Mouse (Mus musculus) gastrocnemius, adult 2 months (tissue): ENCODE data around the gene 1700067K01Rik. TPM values are rescaled to one million over a fixed set of nuclear protein-coding genes. Genes with fewer than 3 reads are reported as not detected.

Experiments
- DNase-seq: peaks from one replicate; pipeline ENCODE4 v3.0.0; 2022
- H3K27ac ChIP-seq: fragments of 200-600 bp; 2 replicates; pipeline ENCODE4 v1.8.1; 2022; ENCODE audit warnings: mild to moderate bottlenecking
- H3K4me3 ChIP-seq: fragments of 200-600 bp; 2 replicates; pipeline ENCODE4 v1.8.1; 2022; ENCODE audit warnings: mild to moderate bottlenecking, moderate library complexity
- CTCF ChIP-seq: fragments of 200-600 bp; IDR thresholded peaks from 2 replicates; pipeline ENCODE4 v1.8.1; 2022; ENCODE audit warnings: antibody characterized with exemption, mild to moderate bottlenecking, moderate library complexity
- intact Hi-C: fragments of 180-260 bp; cut with DNase I; formaldehyde crosslinking; loops from one replicate; pipeline ENCODE4 v1.15.1; 2025
- total RNA-seq, 2 experiments: library from RNA; stranded (reverse); gene quantifications; 2 replicates each; pipeline ENCODE4 v1.2.3; 2021

The 1700067K01Rik gene
- total RNA-seq, 2 experiments from 2014 or later = 0.48 TPM; not detected in 1

DNA sequence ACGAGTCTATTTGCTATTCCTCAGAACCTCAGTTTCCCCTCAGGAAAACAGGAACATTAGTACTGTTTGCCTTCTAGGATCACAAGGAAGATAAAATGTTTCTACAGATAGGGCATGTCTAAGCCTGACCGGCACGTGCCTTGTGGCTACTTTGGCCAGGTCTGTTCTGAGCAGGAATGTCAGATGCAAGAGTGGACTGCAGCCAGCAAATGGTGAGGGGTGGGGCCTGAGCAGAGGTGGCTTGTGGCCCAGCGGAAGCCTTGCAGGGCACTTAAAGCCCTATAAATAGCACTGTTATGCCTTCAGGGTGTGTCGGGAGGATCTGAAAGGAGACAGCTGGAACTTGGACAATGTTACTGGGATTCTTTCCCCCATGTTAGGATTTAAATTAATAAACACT lies 21.8 kb downstream of the 1700067K01Rik start:
- peak overlapping the region; percentile 2; the same call in 1 of the 2 replicates for H3K4me3 ChIP-seq
- intact Hi-C loops = no loop called here
- no peak for TF ChIP-seq CTCF
- peak; percentile 89 for DNase-seq
- peak overlapping the region; percentile 76 for H3K27ac ChIP-seq

DNA sequence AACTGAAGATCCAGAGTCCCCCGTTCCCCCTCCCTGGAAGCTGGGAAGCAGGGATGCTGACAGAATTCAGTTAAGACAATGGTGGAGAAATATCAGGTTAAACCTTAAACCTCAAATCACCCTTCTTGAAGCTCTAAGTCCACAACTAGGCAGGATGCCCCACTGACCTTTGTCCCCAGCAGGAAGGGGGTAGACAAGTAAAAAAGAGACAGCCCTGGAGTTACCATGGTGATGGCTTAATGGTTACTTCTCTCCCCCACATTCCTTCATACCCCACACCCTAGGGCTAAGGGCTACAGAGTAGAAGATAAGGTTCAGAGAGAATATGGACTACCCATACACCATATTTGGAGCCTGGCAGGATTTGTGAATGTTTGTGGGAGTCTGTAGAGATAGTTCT lies 22.3 kb downstream of the 1700067K01Rik start:
- peak overlapping the region; percentile 76 for H3K27ac ChIP-seq
- intact Hi-C loops = no loop called here
- DNase-seq = no peak
- no peak overlapping the region; the same call in 1 of the 2 replicates for H3K4me3 ChIP-seq
- no peak for TF ChIP-seq CTCF

GRCm38 (mm10) chr8:84024171-84024570 lies 22.9 kb downstream of the 1700067K01Rik start:
- TF ChIP-seq CTCF = peak; percentile 68
- peak; percentile 74 for DNase-seq
- no peak overlapping the region for H3K4me3 ChIP-seq
- intact Hi-C loops = no loop called here
- peak overlapping the region; percentile 76; the same call in 1 of the 2 replicates for H3K27ac ChIP-seq

- intact Hi-C loops = no loop called here
- H3K4me3 ChIP-seq = peak overlapping the region; percentile 70
- TF ChIP-seq CTCF = no peak
- DNase-seq = peak; percentile 72
- no peak overlapping the region; the same call in 1 of the 2 replicates for H3K27ac ChIP-seq
Measured at GRCm38 (mm10) chr8:84025863-84026262, 24.6 kb downstream of the 1700067K01Rik start.

- no peak for TF ChIP-seq CTCF
- no peak overlapping the region for H3K4me3 ChIP-seq
- no peak overlapping the region for H3K27ac ChIP-seq
- intact Hi-C loops = no loop called here
- no peak for DNase-seq
Measured at GRCm38 (mm10) chr8:84027449-84027848, 26.1 kb downstream of the 1700067K01Rik start.

GRCm38 (mm10) chr8:84029272-84029671 lies 28.0 kb downstream of the 1700067K01Rik start:
- TF ChIP-seq CTCF = no peak
- Histone ChIP-seq H3K4me3 (no peak overlapping the region), H3K27ac (no peak overlapping the region)
- intact Hi-C loops = no loop called here
- DNase-seq = no peak

GRCm38 (mm10) chr8:84032777-84033176 lies 31.5 kb downstream of the 1700067K01Rik start:
- DNase-seq = no peak
- intact Hi-C loops = no loop called here
- Histone ChIP-seq H3K27ac (no peak overlapping the region), H3K4me3 (no peak overlapping the region)
- TF ChIP-seq CTCF = no peak

DNA sequence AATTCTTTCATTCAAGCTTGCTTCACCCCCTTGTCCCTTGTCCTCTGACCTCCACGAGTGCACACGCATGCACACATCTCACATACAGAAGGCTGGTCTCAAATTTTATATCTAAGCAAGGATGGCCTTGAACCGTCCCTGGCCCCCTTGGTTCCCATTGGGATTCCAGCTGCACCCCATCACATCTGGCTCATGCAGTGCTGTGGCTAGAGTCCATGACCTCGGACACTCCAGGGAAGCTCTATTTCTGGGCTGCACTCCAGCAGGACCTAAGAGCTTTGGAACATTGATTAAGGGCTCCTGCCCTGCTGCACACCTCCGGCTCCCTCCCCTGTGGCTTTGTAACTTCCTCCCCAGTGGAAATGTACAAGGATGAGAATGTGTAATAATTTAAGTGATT lies 36.7 kb downstream of the 1700067K01Rik start:
- TF ChIP-seq CTCF = no peak
- H3K27ac ChIP-seq = no peak overlapping the region
- no peak overlapping the region for H3K4me3 ChIP-seq
- intact Hi-C loops = loop anchor here (2.0 to 5.0 kb wide), 3 partner anchors 149 to 249 kb away; partner anchors contain the start of gene Nanos3
- peak; percentile 51 for DNase-seq

- peak; percentile 92 for TF ChIP-seq CTCF
- Histone ChIP-seq H3K27ac (no peak overlapping the region), H3K4me3 (no peak overlapping the region)
- intact Hi-C loops = loop anchor here (2.0 to 5.0 kb wide), 3 partner anchors 148 to 248 kb away; partner anchors contain the start of gene Nanos3
- peak; percentile 71 for DNase-seq
Measured at GRCm38 (mm10) chr8:84039050-84039449, 37.7 kb downstream of the 1700067K01Rik start.

GRCm38 (mm10) chr8:84042066-84042947 lies 41.0 kb downstream of the 1700067K01Rik start, which contains the start of gene Il27ra:
Gene Il27ra, minus strand, starts transcription at chr8:84042589.
- peak within 1 kb of the TSS; percentile 65 for H3K27ac ChIP-seq
- peak; percentile 81 for TF ChIP-seq CTCF
- H3K4me3 ChIP-seq = peak within 1 kb of the TSS; percentile 66
- intact Hi-C loops = loop anchor here (5.0 kb wide), 1 partner anchor 315 kb away; no protein-coding TSS in a partner anchor
- DNase-seq = peak; percentile 80

DNA sequence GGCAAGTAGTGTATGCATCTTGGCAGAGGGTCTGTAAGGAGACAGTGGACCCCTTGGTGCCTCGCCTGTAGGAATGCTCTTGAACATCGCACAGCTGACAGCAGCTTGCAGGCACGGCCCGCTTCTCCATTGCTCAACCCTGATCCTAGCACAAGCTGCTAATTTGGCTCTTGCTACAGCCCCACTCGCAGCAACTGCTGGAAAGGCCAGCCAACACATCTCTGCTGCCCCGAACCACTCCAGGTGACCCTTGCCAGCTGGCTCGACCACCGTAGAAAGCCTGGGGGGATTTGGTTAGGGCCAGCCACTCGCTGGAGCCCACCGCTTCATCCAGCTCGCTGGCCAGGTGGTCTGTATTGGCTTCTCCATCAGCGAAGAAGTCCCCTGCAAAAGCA lies 41.6 kb downstream of the 1700067K01Rik start:
- Histone ChIP-seq H3K27ac (no peak overlapping the region), H3K4me3 (peak overlapping the region; percentile 66)
- intact Hi-C loops = loop anchor here (5.0 kb wide), 1 partner anchor 314 kb away; no protein-coding TSS in a partner anchor
- no peak for TF ChIP-seq CTCF
- peak; percentile 54 for DNase-seq

- TF ChIP-seq CTCF = no peak
- intact Hi-C loops = loop anchor here (5.0 kb wide), 1 partner anchor 313 kb away; no protein-coding TSS in a partner anchor
- no peak for DNase-seq
- H3K27ac ChIP-seq = no peak overlapping the region
- no peak overlapping the region for H3K4me3 ChIP-seq
Measured at GRCm38 (mm10) chr8:84044103-84044502, 42.8 kb downstream of the 1700067K01Rik start.

DNA sequence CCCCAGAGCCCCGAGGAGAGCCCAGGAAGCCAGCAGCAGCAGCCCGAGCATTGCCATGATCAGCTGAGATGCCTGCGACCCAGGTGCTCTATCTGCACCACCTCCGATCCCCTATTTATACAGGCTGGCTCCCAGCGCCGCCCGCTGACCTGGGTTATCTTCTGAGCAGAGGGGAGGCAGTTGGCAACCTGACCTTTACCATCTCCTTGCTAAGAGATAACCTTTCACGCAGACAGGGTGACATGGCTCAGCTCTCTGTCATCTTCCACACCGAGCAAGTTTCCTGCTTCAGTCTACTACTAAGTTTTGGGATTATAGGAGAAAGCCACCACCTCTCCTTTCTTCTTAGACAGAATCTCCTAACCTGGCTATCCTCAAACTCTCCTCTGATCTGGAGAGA lies 43.6 kb downstream of the 1700067K01Rik start, which contains the start of gene Rln3:
Rln3 (minus strand) TSS at position 101 of the 400 bp plus-strand sequence.
- no peak within 1 kb of the TSS for H3K4me3 ChIP-seq
- DNase-seq = no peak
- H3K27ac ChIP-seq = no peak within 1 kb of the TSS
- TF ChIP-seq CTCF = no peak
- intact Hi-C loops = loop anchor here (5.0 kb wide), 1 partner anchor 312 kb away; no protein-coding TSS in a partner anchor
